Mouse (Mus musculus): ENCODE results near the gene Slc25a10.
"Not testable (repeated sequence)": the region's sequence is repeated elsewhere in the genome, so short reads cannot be mapped to it uniquely, and the experiment has no call there.

The Slc25a10 gene

GRCm38 (mm10) chr11:120512790-120513453, 21.3 kb downstream of the Slc25a10 start:
- DNase-seq = peak in 1 of 2 experiments; percentile 67

GRCm38 (mm10) chr11:120514262-120514661, 22.6 kb downstream of the Slc25a10 start:
- not testable (repeated sequence) for DNase-seq

GRCm38 (mm10) chr11:120515611-120516010, 24.0 kb downstream of the Slc25a10 start:
- peak; percentile 89 to 93 for DNase-seq

- DNase-seq = peak in 1 of 2 experiments; percentile 27
Observed at GRCm38 (mm10) chr11:120517147-120517546, 25.5 kb downstream of the Slc25a10 start.

- peak in 1 of 2 experiments; percentile 58 for DNase-seq
Observed at GRCm38 (mm10) chr11:120518027-120518426, 26.4 kb downstream of the Slc25a10 start.

- peak in 1 of 2 experiments; percentile 47 for DNase-seq
Observed at GRCm38 (mm10) chr11:120518558-120518957, 26.9 kb downstream of the Slc25a10 start.

GRCm38 (mm10) chr11:120519738-120520137, 28.1 kb downstream of the Slc25a10 start:
- peak; percentile 54 to 76 for DNase-seq

- peak in 1 of 2 experiments; percentile 35 for DNase-seq
Observed at GRCm38 (mm10) chr11:120520498-120520897, 28.9 kb downstream of the Slc25a10 start.

- peak in 1 of 2 experiments; percentile 32 for DNase-seq
Observed at GRCm38 (mm10) chr11:120520967-120521540, 29.4 kb downstream of the Slc25a10 start.

- no peak for DNase-seq
Observed at GRCm38 (mm10) chr11:120522581-120522980, 30.9 kb downstream of the Slc25a10 start.

GRCm38 (mm10) chr11:120525959-120526358, 34.3 kb downstream of the Slc25a10 start:
- no peak for DNase-seq

GRCm38 (mm10) chr11:120527690-120528354, 36.2 kb downstream of the Slc25a10 start:
- DNase-seq = no peak

- DNase-seq = peak in 1 of 2 experiments; percentile 65
Observed at GRCm38 (mm10) chr11:120528903-120529302, 37.3 kb downstream of the Slc25a10 start.

- peak in 1 of 2 experiments; percentile 53 for DNase-seq
Observed at GRCm38 (mm10) chr11:120530085-120530964, 38.7 kb downstream of the Slc25a10 start, which contains the start of gene Gcgr. Gene Gcgr, plus strand, starts transcription at chr11:120530699.

GRCm38 (mm10) chr11:120531646-120532045, 40.0 kb downstream of the Slc25a10 start:
- peak in 1 of 2 experiments; percentile 75 for DNase-seq

GRCm38 (mm10) chr11:120534093-120534492, 42.5 kb downstream of the Slc25a10 start:
- no peak for DNase-seq

- no peak for DNase-seq
Observed at GRCm38 (mm10) chr11:120535145-120535544, 43.5 kb downstream of the Slc25a10 start.

GRCm38 (mm10) chr11:120535804-120536203, 44.2 kb downstream of the Slc25a10 start:
- no peak for DNase-seq

- peak; percentile 88 to 94 for DNase-seq
Observed at GRCm38 (mm10) chr11:120538485-120538884, 46.8 kb downstream of the Slc25a10 start.

- DNase-seq = no peak
Observed at GRCm38 (mm10) chr11:120538955-120539284, 47.3 kb downstream of the Slc25a10 start.

GRCm38 (mm10) chr11:120539285-120540014, 47.8 kb downstream of the Slc25a10 start:
- DNase-seq = peak; percentile 75 to 93

GRCm38 (mm10) chr11:120541907-120542306, 50.3 kb downstream of the Slc25a10 start:
- peak in 1 of 2 experiments; percentile 54 for DNase-seq

Measured in kidney, postnatal 25 days (tissue).